Mouse (Mus musculus): Measurements from ENCODE around the gene Ppara. TPM values are rescaled to one million over a fixed set of nuclear protein-coding genes. Genes with fewer than 3 reads are reported as not detected.

Ppara gene
- polyA plus RNA-seq, 1 experiment from 2014 or later: 20.3 TPM

- H3K4me1 ChIP-seq (ENCODE audit: control insufficient read depth, insufficient read depth, low read length): no peaks in the 10 kb centered on the region
- no peak overlapping the region for H3K9ac ChIP-seq (ENCODE audit: low read length)
- no peak overlapping the region for H3K4me2 ChIP-seq (ENCODE audit: low read depth, low read length)
- no peak overlapping the region for H3K27ac ChIP-seq (ENCODE audit: low read length)
- H3K4me3 ChIP-seq (ENCODE audit: low read length): no peak overlapping the region
- no peak for ATAC-seq (replicated peaks; ENCODE audit: extremely low read depth, insufficient read depth, low FRiP score)
- no peaks in the 10 kb centered on the region for H3K36me3 ChIP-seq (ENCODE audit: control insufficient read depth, insufficient read depth)
- no peaks in the 10 kb centered on the region for H3K9me3 ChIP-seq (replicated peaks; ENCODE audit: control insufficient read depth, low read length)
- no peaks in the 10 kb centered on the region for H3K27me3 ChIP-seq (ENCODE audit: control insufficient read depth, insufficient read depth, low read length)
- 46% methylated on average over 6 of the region's 6 CpGs for WGBS
Observed at GRCm38 (mm10) chr15:85840983-85841382, 106.2 kb downstream of the Ppara start.

GRCm38 (mm10) chr15:85841796-85842360 lies 107.1 kb downstream of the Ppara start:
- Histone ChIP-seq H3K27ac (ENCODE audit: low read length) (no peak overlapping the region), H3K9ac (ENCODE audit: low read length) (no peak overlapping the region), H3K9me3 (replicated peaks; ENCODE audit: control insufficient read depth, low read length) (no peaks in the 10 kb centered on the region), H3K4me2 (ENCODE audit: low read depth, low read length) (no peak overlapping the region), H3K27me3 (ENCODE audit: control insufficient read depth, insufficient read depth, low read length) (no peaks in the 10 kb centered on the region), H3K36me3 (ENCODE audit: control insufficient read depth, insufficient read depth) (no peaks in the 10 kb centered on the region), H3K4me1 (ENCODE audit: control insufficient read depth, insufficient read depth, low read length) (no peaks in the 10 kb centered on the region), H3K4me3 (ENCODE audit: low read length) (no peak overlapping the region)
- ATAC-seq (replicated peaks; ENCODE audit: extremely low read depth, insufficient read depth, low FRiP score): no peak
- 62% methylated on average over 5 of the region's 5 CpGs for WGBS

GRCm38 (mm10) chr15:85845071-85845470 lies 110.3 kb downstream of the Ppara start:
- Histone ChIP-seq H3K27ac (ENCODE audit: low read length) (no peak overlapping the region), H3K4me3 (ENCODE audit: low read length) (no peak overlapping the region), H3K27me3 (ENCODE audit: control insufficient read depth, insufficient read depth, low read length) (no peaks in the 10 kb centered on the region), H3K9me3 (replicated peaks; ENCODE audit: control insufficient read depth, low read length) (no peaks in the 10 kb centered on the region), H3K9ac (ENCODE audit: low read length) (no peak overlapping the region), H3K4me2 (ENCODE audit: low read depth, low read length) (no peak overlapping the region), H3K4me1 (ENCODE audit: control insufficient read depth, insufficient read depth, low read length) (no peaks in the 10 kb centered on the region), H3K36me3 (ENCODE audit: control insufficient read depth, insufficient read depth) (no peaks in the 10 kb centered on the region)
- ATAC-seq (replicated peaks; ENCODE audit: extremely low read depth, insufficient read depth, low FRiP score): no peak

- H3K27me3 ChIP-seq (ENCODE audit: control insufficient read depth, insufficient read depth, low read length): no peaks in the 10 kb centered on the region
- no peak overlapping the region for H3K4me3 ChIP-seq (ENCODE audit: low read length)
- no peak overlapping the region for H3K27ac ChIP-seq (ENCODE audit: low read length)
- 69% methylated on average over 12 of the region's 12 CpGs for WGBS
- no peaks in the 10 kb centered on the region for H3K36me3 ChIP-seq (ENCODE audit: control insufficient read depth, insufficient read depth)
- no peaks in the 10 kb centered on the region for H3K9me3 ChIP-seq (replicated peaks; ENCODE audit: control insufficient read depth, low read length)
- ATAC-seq (replicated peaks; ENCODE audit: extremely low read depth, insufficient read depth, low FRiP score): no peak
- no peaks in the 10 kb centered on the region for H3K4me1 ChIP-seq (ENCODE audit: control insufficient read depth, insufficient read depth, low read length)
- H3K4me2 ChIP-seq (ENCODE audit: low read depth, low read length): no peak overlapping the region
- H3K9ac ChIP-seq (ENCODE audit: low read length): no peak overlapping the region
Observed at GRCm38 (mm10) chr15:85851656-85852392, 117.0 kb downstream of the Ppara start.

MicroRNAs within 50 kb of the gene (microRNA counts, 519-probe panel; counts per million panel counts)
- 3,985 counts per million, percentile 93 among the panel's probes with 10 or more counts for microRNA mmu-let-7b
- microRNA mmu-let-7c: 4,299 counts per million, percentile 97 among the panel's probes with 10 or more counts

Small RNA genes lying within 50 kb of the gene (microRNA-seq; reads per million reads assigned to microRNA genes)
- 4,054 reads per million, percentile 92 among the genes with 10 or more reads in this experiment for gene Mirlet7b
- 109 reads per million, percentile 52 among the genes with 10 or more reads in this experiment for gene Mirlet7c-2

Other genes with a start within 250 kb of the Ppara start
- not detected in 2 replicates for gene 7530416G11Rik, start 231.8 kb upstream of the Ppara start, polyA plus RNA-seq (2015; fragmentation: Nextera tagmentation; extraction: Ambion mirVana)
- 0.97 and 4.0 TPM in 2 replicates for gene Wnt7b, start 152.5 kb upstream of the Ppara start, polyA plus RNA-seq (2015; fragmentation: Nextera tagmentation; extraction: Ambion mirVana)
- 48.8 and 49.8 TPM in 2 replicates for gene Cdpf1, start 76.7 kb downstream of the Ppara start, polyA plus RNA-seq (2015; fragmentation: Nextera tagmentation; extraction: Ambion mirVana)
- gene Pkdrej, start 86.8 kb downstream of the Ppara start, polyA plus RNA-seq (2015; fragmentation: Nextera tagmentation; extraction: Ambion mirVana): 0.50 and 0.53 TPM in 2 replicates
- gene Ttc38, start 97.3 kb downstream of the Ppara start, polyA plus RNA-seq (2015; fragmentation: Nextera tagmentation; extraction: Ambion mirVana): 4.9 and 6.2 TPM in 2 replicates
- 24.8 and 25.5 TPM in 2 replicates for gene Gtse1, start 124.8 kb downstream of the Ppara start, polyA plus RNA-seq (2015; fragmentation: Nextera tagmentation; extraction: Ambion mirVana)
- 36.3 and 40.5 TPM in 2 replicates for gene Trmu, start 144.3 kb downstream of the Ppara start, polyA plus RNA-seq (2015; fragmentation: Nextera tagmentation; extraction: Ambion mirVana)

All from heart, embryonic 16.5 days (tissue).